Mouse (Mus musculus) right cerebral cortex, postnatal 25 days (tissue): ENCODE data around the gene S1pr1.

Experiments
- DNase-seq: peaks from one replicate; pipeline ENCODE4 v3.0.0; 2022

Gene S1pr1

GRCm38 (mm10) chr3:115711924-115712807 lies 2.7 kb downstream of the S1pr1 start:
- DNase-seq = no peak

GRCm38 (mm10) chr3:115711393-115711792 lies 3.5 kb downstream of the S1pr1 start:
- DNase-seq = no peak

- DNase-seq = no peak
These were observed 4.8 kb downstream of the S1pr1 start for GRCm38 (mm10) chr3:115710051-115710450.

- DNase-seq = no peak
These were observed 5.7 kb downstream of the S1pr1 start for GRCm38 (mm10) chr3:115709118-115709574.

- DNase-seq = no peak
These were observed 8.1 kb downstream of the S1pr1 start for GRCm38 (mm10) chr3:115706736-115707135.

- DNase-seq = no peak
These were observed 10.5 kb downstream of the S1pr1 start for GRCm38 (mm10) chr3:115704254-115704908.

- DNase-seq = no peak
These were observed 11.2 kb downstream of the S1pr1 start for GRCm38 (mm10) chr3:115703720-115704119.

GRCm38 (mm10) chr3:115702089-115702488 lies 12.8 kb downstream of the S1pr1 start:
- DNase-seq = no peak

- DNase-seq = no peak
These were observed 19.5 kb downstream of the S1pr1 start for GRCm38 (mm10) chr3:115695194-115695891.

- DNase-seq = no peak
These were observed 20.7 kb downstream of the S1pr1 start for GRCm38 (mm10) chr3:115694168-115694567.

- DNase-seq = no peak
These were observed 21.5 kb downstream of the S1pr1 start for GRCm38 (mm10) chr3:115693390-115693789.

GRCm38 (mm10) chr3:115692857-115693256 lies 22.0 kb downstream of the S1pr1 start:
- no peak for DNase-seq

- DNase-seq = no peak
These were observed 22.5 kb downstream of the S1pr1 start for GRCm38 (mm10) chr3:115692384-115692783.

- no peak for DNase-seq
These were observed 25.0 kb downstream of the S1pr1 start for GRCm38 (mm10) chr3:115689920-115690319.

GRCm38 (mm10) chr3:115689352-115689751 lies 25.5 kb downstream of the S1pr1 start:
- no peak for DNase-seq

- DNase-seq = no peak
These were observed 27.1 kb downstream of the S1pr1 start for GRCm38 (mm10) chr3:115687821-115688220.

- DNase-seq = no peak
These were observed 32.4 kb downstream of the S1pr1 start for GRCm38 (mm10) chr3:115682328-115683088.

- no peak for DNase-seq
These were observed 33.7 kb downstream of the S1pr1 start for GRCm38 (mm10) chr3:115681184-115681583.

GRCm38 (mm10) chr3:115679022-115679421 lies 35.9 kb downstream of the S1pr1 start:
- no peak for DNase-seq

GRCm38 (mm10) chr3:115675546-115676535 lies 39.0 kb downstream of the S1pr1 start:
- no peak for DNase-seq

GRCm38 (mm10) chr3:115674665-115675064 lies 40.2 kb downstream of the S1pr1 start:
- DNase-seq = no peak
